Mouse (Mus musculus): ENCODE results near the gene Klhdc3. TPM values are rescaled to one million over a fixed set of nuclear protein-coding genes. Genes with fewer than 3 reads are reported as not detected.
A peak's percentile ranks its signal among the peaks of the same experiment; 100 is the strongest.

The Klhdc3 gene
- polyA plus RNA-seq, 1 experiment from 2014 or later: 143 TPM

GRCm38 (mm10) chr17:46694517-46695063, 13.9 kb upstream of the Klhdc3 start:
- no peak overlapping the region for H3K27ac ChIP-seq
- no peaks in the 10 kb centered on the region for H3K9me3 ChIP-seq (replicated peaks)
- DNase-seq (ENCODE audit: low spot score): no peak
- WGBS: 69% methylated on average over 1 of the region's 1 CpGs
- H3K27me3 ChIP-seq (ENCODE audit: low read depth, poor library complexity, severe bottlenecking): no peaks in the 10 kb centered on the region
- H3K4me3 ChIP-seq: no peak overlapping the region
- no peaks in the 10 kb centered on the region for H3K4me1 ChIP-seq
- H3K36me3 ChIP-seq: peaks cover 91% of the 10 kb centered on the region

DNA sequence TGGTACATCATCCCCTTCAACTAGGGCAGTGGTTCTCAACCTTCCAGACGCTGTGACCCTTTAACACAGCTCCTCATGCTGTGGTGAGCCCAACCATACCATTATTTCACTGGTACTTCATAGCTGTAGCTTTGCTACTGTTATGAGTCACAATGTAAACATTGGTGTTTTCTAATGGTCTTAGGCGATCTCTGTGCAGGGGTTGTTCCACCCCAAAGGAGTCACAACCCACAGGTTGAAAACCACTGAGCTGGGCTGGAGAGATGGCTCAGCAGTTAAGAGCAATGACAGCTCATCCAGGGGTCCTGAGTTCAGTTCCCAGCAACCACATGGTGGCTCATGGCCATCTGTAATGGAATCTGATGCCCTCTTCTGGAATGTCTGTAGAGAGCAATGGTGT, 10.7 kb upstream of the Klhdc3 start:
- no peaks in the 10 kb centered on the region for H3K9me3 ChIP-seq (replicated peaks)
- WGBS: 91% methylated on average over 2 of the region's 2 CpGs
- H3K27me3 ChIP-seq (ENCODE audit: low read depth, poor library complexity, severe bottlenecking): no peaks in the 10 kb centered on the region
- no peak overlapping the region for H3K4me3 ChIP-seq
- peaks cover 87% of the 10 kb centered on the region for H3K36me3 ChIP-seq
- no peaks in the 10 kb centered on the region for H3K4me1 ChIP-seq
- no peak for DNase-seq (ENCODE audit: low spot score)
- H3K27ac ChIP-seq: no peak overlapping the region

DNA sequence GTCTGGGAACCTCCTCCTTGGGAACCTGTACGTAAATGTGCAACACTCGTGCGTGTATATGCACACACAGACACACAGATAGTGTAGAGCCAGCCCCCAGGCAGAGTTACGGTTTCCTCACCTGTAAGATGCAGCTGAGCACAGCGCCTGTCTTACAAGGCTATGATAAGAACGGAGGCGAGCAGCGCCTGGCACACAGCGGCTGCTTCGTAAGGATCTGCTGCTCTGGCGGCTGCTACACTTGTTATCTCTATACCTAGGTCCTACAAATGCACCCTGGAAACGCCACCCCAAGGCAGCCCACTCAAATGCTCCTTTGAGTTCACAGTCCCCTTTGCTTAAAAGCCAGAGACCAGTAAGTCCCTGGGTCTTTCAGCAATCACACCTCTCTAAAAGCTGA, 10.0 kb upstream of the Klhdc3 start:
- Histone ChIP-seq H3K4me3 (no peak overlapping the region), H3K27ac (no peak overlapping the region), H3K36me3 (peaks cover 87% of the 10 kb centered on the region), H3K27me3 (ENCODE audit: low read depth, poor library complexity, severe bottlenecking) (no peaks in the 10 kb centered on the region), H3K9me3 (replicated peaks) (no peaks in the 10 kb centered on the region), H3K4me1 (no peaks in the 10 kb centered on the region)
- DNase-seq (ENCODE audit: low spot score): no peak
- 95% methylated on average over 12 of the region's 12 CpGs for WGBS

GRCm38 (mm10) chr17:46685913-46686312, 5.2 kb upstream of the Klhdc3 start:
- Histone ChIP-seq H3K27ac (no peak overlapping the region), H3K27me3 (ENCODE audit: low read depth, poor library complexity, severe bottlenecking) (no peaks in the 10 kb centered on the region)
- WGBS: 92% methylated on average over 6 of the region's 6 CpGs

GRCm38 (mm10) chr17:46682654-46683389, 2.1 kb upstream of the Klhdc3 start:
- H3K36me3 ChIP-seq: peaks cover 65% of the 10 kb centered on the region
- H3K4me1 ChIP-seq: peaks cover 38% of the 10 kb centered on the region
- no peaks in the 10 kb centered on the region for H3K9me3 ChIP-seq (replicated peaks)
- WGBS: 86% methylated on average over 16 of the region's 16 CpGs
- no peak overlapping the region for H3K4me3 ChIP-seq
- no peaks in the 10 kb centered on the region for H3K27me3 ChIP-seq (ENCODE audit: low read depth, poor library complexity, severe bottlenecking)
- no peak overlapping the region for H3K27ac ChIP-seq
- no peak for DNase-seq (ENCODE audit: low spot score)

More at GRCm38 (mm10) chr17:46685913-46686312, 5.2 kb upstream of the Klhdc3 start:
- Histone ChIP-seq H3K4me1 (peaks cover 14% of the 10 kb centered on the region), H3K4me3 (no peak overlapping the region), H3K36me3 (peaks cover 78% of the 10 kb centered on the region), H3K9me3 (replicated peaks) (no peaks in the 10 kb centered on the region)
- DNase-seq (ENCODE audit: low spot score): no peak

DNA sequence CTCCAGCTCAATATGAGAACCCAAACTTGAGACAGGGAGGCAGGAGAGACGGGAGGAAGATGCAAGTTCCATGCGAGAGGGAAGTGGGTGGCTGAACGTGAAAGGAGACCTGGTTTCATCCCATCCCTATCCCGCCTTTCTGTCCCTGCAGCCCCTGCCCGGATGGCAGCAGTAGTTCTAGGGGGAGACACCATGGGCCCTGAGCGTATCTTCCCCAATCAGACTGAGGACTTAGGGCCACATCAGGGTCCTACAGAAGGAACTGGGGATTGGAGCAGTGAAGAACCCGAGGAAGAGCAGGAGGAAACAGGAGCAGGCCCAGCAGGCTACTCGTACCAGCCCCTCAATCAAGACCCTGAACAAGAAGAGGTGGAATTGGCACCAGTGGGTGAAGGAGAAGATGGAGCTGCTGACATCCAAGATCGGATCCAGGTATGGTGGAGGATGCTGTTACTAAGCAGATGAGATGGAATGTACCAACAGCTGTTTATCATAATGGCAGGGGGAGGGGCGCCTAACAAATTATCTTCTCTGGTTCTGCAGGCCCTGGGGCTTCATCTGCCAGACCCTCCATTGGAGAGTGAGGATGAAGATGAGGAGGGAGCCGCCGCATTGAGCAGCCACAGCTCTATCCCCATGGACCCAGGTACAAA, 878 bp upstream of the Klhdc3 start:
- H3K4me3 ChIP-seq: peak overlapping the region; percentile 92
- 29% methylated on average over 12 of the region's 12 CpGs for WGBS
- H3K4me1 ChIP-seq: peaks cover 39% of the 10 kb centered on the region
- peak; percentile 41 for DNase-seq (ENCODE audit: low spot score)
- no peaks in the 10 kb centered on the region for H3K27me3 ChIP-seq (ENCODE audit: low read depth, poor library complexity, severe bottlenecking)
- no peaks in the 10 kb centered on the region for H3K9me3 ChIP-seq (replicated peaks)
- H3K36me3 ChIP-seq: peaks cover 65% of the 10 kb centered on the region
- H3K27ac ChIP-seq: peak overlapping the region; percentile 92

DNA sequence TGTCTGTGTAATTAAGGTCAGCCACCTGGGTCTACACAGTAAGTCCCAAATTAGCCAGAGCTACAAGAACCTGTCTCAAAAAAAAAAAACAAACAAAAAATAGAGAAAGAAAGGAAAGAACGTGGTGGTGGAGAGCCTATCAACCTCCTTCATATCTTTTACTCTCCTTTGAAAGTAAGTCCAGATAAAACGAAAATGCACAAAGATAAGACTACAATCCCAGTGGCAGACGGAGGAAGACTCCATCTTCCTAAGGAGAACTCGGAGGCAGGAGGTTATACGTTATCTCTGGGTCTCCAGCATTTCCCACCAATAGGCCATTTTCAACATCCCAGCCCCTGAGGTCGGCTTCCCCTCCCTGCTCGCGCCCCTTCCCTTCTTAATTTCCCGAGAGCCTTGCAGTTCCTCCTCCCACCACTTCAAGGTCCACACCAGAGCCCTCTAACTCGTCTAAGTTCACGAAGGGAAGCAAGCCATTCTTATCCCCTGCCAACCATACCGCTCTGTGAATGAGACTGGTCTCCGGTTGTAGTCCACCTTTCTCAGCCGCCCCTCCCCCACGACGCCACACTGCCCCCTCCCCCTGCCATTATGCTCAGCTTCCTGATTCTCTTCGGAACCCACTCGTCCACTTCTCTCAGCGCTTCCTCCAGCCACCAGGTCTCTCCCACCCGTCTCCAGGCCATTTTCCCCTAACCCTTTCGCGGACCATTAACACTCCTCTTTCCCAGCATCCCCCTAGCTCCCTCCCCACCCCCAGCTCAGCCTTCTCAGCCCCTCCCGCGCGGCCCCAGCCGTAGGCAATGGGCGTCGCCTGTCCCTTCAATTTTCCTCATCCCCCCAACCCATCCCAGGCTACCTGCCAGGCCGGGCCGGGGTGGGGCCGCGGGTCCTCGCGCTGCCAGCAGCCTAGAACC, 613 bp downstream of the Klhdc3 start:
- peaks cover 65% of the 10 kb centered on the region for H3K36me3 ChIP-seq
- peak; percentile 80 for DNase-seq (ENCODE audit: low spot score)
- 1% methylated on average over 34 of the region's 34 CpGs for WGBS

GRCm38 (mm10) chr17:46678911-46679310, 1.8 kb downstream of the Klhdc3 start:
- Histone ChIP-seq H3K9me3 (replicated peaks) (no peaks in the 10 kb centered on the region), H3K4me1 (peaks cover 53% of the 10 kb centered on the region), H3K4me3 (peak overlapping the region; percentile 92), H3K36me3 (peaks cover 60% of the 10 kb centered on the region), H3K27ac (peak overlapping the region; percentile 92; the same call in 1 of the 2 replicates), H3K27me3 (ENCODE audit: low read depth, poor library complexity, severe bottlenecking) (no peaks in the 10 kb centered on the region)
- DNase-seq (ENCODE audit: low spot score): no peak
- WGBS: 69% methylated on average over 9 of the region's 9 CpGs

More for the DNA sequence above, 613 bp downstream of the Klhdc3 start:
- Histone ChIP-seq H3K27ac (peak overlapping the region; percentile 92), H3K4me1 (peaks cover 44% of the 10 kb centered on the region), H3K9me3 (replicated peaks) (no peaks in the 10 kb centered on the region), H3K4me3 (peak overlapping the region; percentile 92), H3K27me3 (ENCODE audit: low read depth, poor library complexity, severe bottlenecking) (no peaks in the 10 kb centered on the region)

DNA sequence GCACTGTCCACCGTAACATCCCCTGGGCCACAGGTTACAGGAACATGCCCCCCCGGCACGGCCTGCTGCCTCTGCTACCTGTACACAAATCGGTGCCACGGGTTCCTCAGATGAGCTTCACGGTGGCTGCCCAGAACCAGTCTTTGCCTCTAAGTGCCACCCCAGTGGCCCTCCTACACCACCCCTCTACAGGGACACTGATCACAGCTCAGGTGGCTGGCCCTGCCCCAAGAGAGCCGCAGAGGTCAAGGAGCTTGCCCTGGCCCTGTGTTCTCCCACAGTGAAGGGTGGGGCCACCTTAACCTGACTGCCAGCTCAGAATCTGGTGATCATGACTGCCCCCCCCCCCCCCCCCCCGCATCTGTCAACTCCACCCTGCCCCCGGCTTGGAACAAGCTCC, 2.3 kb downstream of the Klhdc3 start, which contains the start of gene Mea1:
Gene Mea1, plus strand, starts transcription at position 378 of the 400 bp plus-strand sequence.
- peaks cover 55% of the 10 kb centered on the region for H3K4me1 ChIP-seq
- peak within 1 kb of the TSS; percentile 92 for H3K4me3 ChIP-seq
- DNase-seq (ENCODE audit: low spot score): no peak
- H3K9me3 ChIP-seq (replicated peaks): no peaks in the 10 kb centered on the region
- H3K36me3 ChIP-seq: peaks cover 56% of the 10 kb centered on the region
- WGBS: 93% methylated on average over 8 of the region's 9 CpGs
- H3K27me3 ChIP-seq (ENCODE audit: low read depth, poor library complexity, severe bottlenecking): no peaks in the 10 kb centered on the region
- peak within 1 kb of the TSS; percentile 92 for H3K27ac ChIP-seq

DNA sequence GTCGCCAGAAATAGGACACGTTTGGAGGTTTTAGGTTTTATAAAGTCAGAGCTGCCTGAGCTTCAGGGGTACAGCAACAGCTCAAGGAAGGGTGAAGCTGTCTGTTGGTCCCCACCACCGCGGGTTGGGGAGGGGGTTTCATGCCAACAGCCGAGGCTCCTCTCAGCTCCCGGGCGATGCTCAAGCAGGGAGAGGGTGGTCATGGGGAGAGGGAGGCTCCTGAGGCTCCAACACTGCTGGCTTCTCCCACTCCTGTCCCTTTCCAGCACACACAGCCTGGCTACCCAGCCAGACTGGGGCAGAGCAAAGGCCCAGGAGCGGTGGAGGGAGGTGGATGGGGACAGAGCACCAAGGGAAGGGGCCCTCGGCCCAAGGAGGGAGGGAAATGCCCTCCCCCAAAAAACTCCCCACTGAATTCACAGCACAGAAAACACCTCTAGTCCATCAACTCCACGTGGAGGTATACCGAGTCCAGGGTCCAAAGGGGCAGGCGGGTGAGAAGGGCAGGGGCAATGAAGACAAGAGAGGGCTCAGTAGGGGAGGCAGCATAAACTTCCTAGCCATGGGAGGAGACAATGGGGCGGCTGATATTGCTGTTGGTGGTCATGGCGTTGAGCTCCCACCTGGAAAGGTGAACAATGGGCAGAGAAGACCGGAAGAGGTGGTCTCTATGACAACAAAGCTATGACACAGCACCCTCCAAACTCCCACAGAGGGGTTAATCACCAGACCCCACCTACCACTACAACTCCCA, 6.0 kb downstream of the Klhdc3 start:
- Histone ChIP-seq H3K36me3 (peaks cover 75% of the 10 kb centered on the region), H3K4me1 (peaks cover 47% of the 10 kb centered on the region), H3K9me3 (replicated peaks) (no peaks in the 10 kb centered on the region), H3K27ac (peak overlapping the region; percentile 87), H3K27me3 (ENCODE audit: low read depth, poor library complexity, severe bottlenecking) (no peaks in the 10 kb centered on the region), H3K4me3 (peak overlapping the region; percentile 91)
- 21% methylated on average over 15 of the region's 15 CpGs for WGBS
- no peak for DNase-seq (ENCODE audit: low spot score)

- WGBS: 2% methylated on average over 43 of the region's 43 CpGs
- H3K27me3 ChIP-seq (ENCODE audit: low read depth, poor library complexity, severe bottlenecking): no peaks in the 10 kb centered on the region
- H3K36me3 ChIP-seq: peaks cover 82% of the 10 kb centered on the region
- peak within 1 kb of the TSS; percentile 91 for H3K4me3 ChIP-seq
- peaks cover 40% of the 10 kb centered on the region for H3K4me1 ChIP-seq
- H3K9me3 ChIP-seq (replicated peaks): no peaks in the 10 kb centered on the region
- peak; percentile 92 for DNase-seq (ENCODE audit: low spot score)
- H3K27ac ChIP-seq: peak within 1 kb of the TSS; percentile 87
These were observed 6.7 kb downstream of the Klhdc3 start, which contains the start of gene Rrp36 for GRCm38 (mm10) chr17:46673850-46674529. Gene Rrp36 (minus strand): TSS chr17:46674352.
